Mouse (Mus musculus) lung, postnatal 0 days (tissue): ENCODE results near the gene Cep131.

Experiments used
- CTCF ChIP-seq: IDR thresholded peaks from 2 replicates; pipeline ENCODE4 v1.5.1; 2016; ENCODE audit warnings: antibody characterized with exemption, mild to moderate bottlenecking
- EP300 ChIP-seq: IDR thresholded peaks from 2 replicates; pipeline ENCODE4 v1.6.1; 2016; ENCODE audit warnings: antibody characterized with exemption, mild to moderate bottlenecking, control low read depth

DNA sequence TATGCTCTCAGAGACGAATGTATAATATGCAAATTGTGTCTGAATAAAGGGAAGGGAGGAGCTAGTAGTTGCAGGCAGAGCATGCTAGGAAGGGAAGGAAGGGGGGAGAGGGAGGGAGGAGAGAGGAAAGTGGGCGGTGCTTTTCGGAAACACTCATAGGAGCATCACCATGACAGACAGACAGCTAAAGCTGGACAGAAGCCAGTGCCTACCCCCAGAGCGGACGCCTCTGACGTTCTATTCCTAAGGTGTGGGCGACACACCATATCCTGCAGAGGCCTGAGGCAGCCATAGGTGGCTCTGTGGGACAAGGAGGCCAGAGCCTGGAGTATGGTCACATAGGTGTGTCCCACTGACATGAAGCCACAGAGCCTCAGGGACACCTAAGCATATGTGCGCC is 46.2 kb downstream of the Cep131 start:
- TF ChIP-seq CTCF (peak; percentile 31), EP300 (no peak)
